Mouse (Mus musculus) stomach, embryonic 16.5 days (tissue): ENCODE results near the gene Kat6b. TPM values are rescaled to one million over a fixed set of nuclear protein-coding genes. Genes with fewer than 3 reads are reported as not detected.
A peak's percentile ranks its signal among the peaks of the same experiment; 100 is the strongest.
"Not testable (repeated sequence)": the region's sequence is repeated elsewhere in the genome, so short reads cannot be mapped to it uniquely, and the experiment has no call there.

ENCODE experiments used
- ATAC-seq: fragments of 200-750 bp; cut with Nextera tagmentation; 2 replicates; pipeline ENCODE4 v1.8.0; 2017; ENCODE audit warnings: moderate number of reproducible peaks, moderate TSS enrichment; ENCODE audit not compliant: insufficient read depth, low FRiP score
- H3K27ac ChIP-seq: fragments of 300-500 bp; sonication (generic); 2 replicates; pipeline ENCODE4 v1.5.1; 2014; ENCODE audit warnings: low read length
- H3K27me3 ChIP-seq: fragments of 300-500 bp; sonication (generic); 2 replicates; pipeline ENCODE4 v1.6.1; 2014; ENCODE audit warnings: low read length, control low read depth, mixed read lengths; ENCODE audit not compliant: control insufficient read depth, insufficient read depth
- H3K36me3 ChIP-seq: fragments of 300-500 bp; sonication (generic); 2 replicates; pipeline ENCODE4 v1.6.1; 2014; ENCODE audit warnings: low read length; ENCODE audit not compliant: control insufficient read depth, insufficient read depth
- H3K4me1 ChIP-seq: fragments of 300-500 bp; sonication (generic); 2 replicates; pipeline ENCODE4 v1.6.1; 2014; ENCODE audit warnings: low read length, control low read depth, mixed read lengths; ENCODE audit not compliant: control insufficient read depth, insufficient read depth
- H3K4me2 ChIP-seq: fragments of 300-500 bp; sonication (generic); 2 replicates; pipeline ENCODE4 v1.6.1; 2014; ENCODE audit warnings: low read depth, low read length, mixed read lengths
- H3K4me3 ChIP-seq: fragments of 300-500 bp; sonication (generic); replicated peaks from 2 replicates; pipeline ENCODE4 v1.5.1; 2014; ENCODE audit warnings: mild to moderate bottlenecking, low read length
- H3K9ac ChIP-seq: fragments of 300-500 bp; sonication (generic); 2 replicates; pipeline ENCODE4 v1.6.1; 2014; ENCODE audit warnings: low read length
- H3K9me3 ChIP-seq: fragments of 300-500 bp; sonication (generic); replicated peaks from 2 replicates; pipeline ENCODE4 v1.6.1; 2016; ENCODE audit warnings: low read length, control low read depth; ENCODE audit not compliant: control insufficient read depth
- WGBS: fragments of 180-500 bp; shearing (Covaris S2); extraction: QIAGEN DNeasy Blood & Tissue Kit; methylation state at CpG from one replicate; pipeline ENCODE4 v1.1.7; 2014; 5-methylcytosine and 5-hydroxymethylcytosine counted together
- polyA plus RNA-seq: library from polyadenylated mRNA; unstranded; fragments of >200 nt; fragmentation: Nextera tagmentation; extraction: Ambion mirVana; gene quantifications from 2 replicates; pipeline ENCODE4 v1.2.1, GENCODE M21; 2015

Kat6b gene
- polyA plus RNA-seq, 1 experiment from 2014 or later: 12.5 TPM

- Histone ChIP-seq H3K4me2 (no peak overlapping the region), H3K9me3 (no peaks in the 10 kb centered on the region), H3K4me1 (no peaks in the 10 kb centered on the region; the same call in 1 of the 2 replicates), H3K9ac (no peak overlapping the region), H3K36me3 (peaks cover 17% of the 10 kb centered on the region), H3K4me3 (no peak overlapping the region), H3K27ac (no peak overlapping the region), H3K27me3 (no peaks in the 10 kb centered on the region)
- peak; percentile 22; the same call in 1 of the 2 replicates for ATAC-seq
- WGBS: 81% methylated on average over 11 of the region's 11 CpGs
Observed at GRCm38 (mm10) chr14:21669218-21669617, 188.0 kb downstream of the Kat6b start.

DNA sequence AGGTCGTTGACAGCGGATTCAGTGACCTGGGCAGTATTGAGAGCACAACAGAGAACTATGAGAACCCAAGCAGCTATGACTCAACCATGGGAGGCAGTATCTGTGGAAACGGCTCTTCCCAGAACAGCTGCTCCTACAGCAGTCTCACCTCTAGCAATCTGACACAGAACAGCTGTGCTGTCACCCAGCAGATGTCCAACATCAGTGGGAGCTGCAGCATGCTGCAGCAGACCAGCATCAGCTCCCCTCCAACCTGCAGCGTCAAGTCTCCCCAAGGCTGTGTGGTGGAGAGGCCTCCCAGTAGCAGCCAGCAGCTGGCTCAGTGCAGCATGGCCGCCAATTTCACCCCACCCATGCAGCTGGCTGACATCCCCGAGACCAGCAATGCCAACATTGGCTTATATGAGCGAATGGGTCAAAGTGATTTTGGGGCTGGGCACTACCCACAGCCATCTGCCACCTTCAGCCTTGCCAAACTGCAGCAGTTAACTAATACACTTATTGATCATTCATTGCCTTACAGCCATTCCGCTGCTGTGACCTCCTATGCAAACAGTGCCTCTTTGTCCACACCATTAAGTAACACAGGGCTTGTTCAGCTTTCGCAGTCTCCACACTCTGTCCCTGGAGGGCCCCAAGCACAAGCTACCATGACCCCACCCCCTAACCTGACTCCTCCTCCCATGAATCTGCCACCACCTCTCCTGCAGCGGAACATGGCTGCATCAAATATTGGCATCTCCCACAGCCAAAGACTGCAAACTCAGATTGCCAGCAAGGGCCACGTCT lies 188.6 kb downstream of the Kat6b start:
- Histone ChIP-seq H3K4me1 (no peaks in the 10 kb centered on the region; the same call in 1 of the 2 replicates), H3K36me3 (peaks cover 12% of the 10 kb centered on the region), H3K27ac (no peak overlapping the region), H3K9ac (no peak overlapping the region), H3K27me3 (no peaks in the 10 kb centered on the region), H3K4me3 (no peak overlapping the region), H3K4me2 (no peak overlapping the region), H3K9me3 (no peaks in the 10 kb centered on the region)
- WGBS: 56% methylated on average over 11 of the region's 11 CpGs
- peak; percentile 84 for ATAC-seq

DNA sequence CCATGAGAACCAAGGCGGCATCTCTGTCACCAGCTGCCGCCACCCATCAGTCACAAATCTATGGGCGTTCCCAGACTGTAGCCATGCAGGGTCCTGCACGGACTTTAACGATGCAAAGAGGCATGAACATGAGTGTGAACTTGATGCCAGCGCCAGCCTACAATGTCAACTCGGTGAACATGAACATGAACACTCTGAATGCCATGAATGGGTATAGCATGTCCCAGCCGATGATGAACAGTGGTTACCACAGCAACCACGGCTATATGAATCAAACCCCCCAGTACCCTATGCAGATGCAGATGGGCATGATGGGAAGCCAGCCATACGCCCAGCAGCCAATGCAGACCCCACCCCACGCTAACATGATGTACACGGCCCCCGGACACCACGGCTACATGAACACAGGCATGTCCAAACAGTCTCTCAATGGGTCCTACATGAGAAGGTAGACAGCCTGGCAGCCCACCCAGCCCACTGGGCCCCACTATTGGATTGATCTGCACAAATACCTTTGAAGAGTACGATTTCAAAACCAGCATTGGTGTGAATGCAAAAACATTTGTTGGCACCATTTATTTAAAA lies 189.3 kb downstream of the Kat6b start:
- not testable (repeated sequence) for H3K4me2 ChIP-seq, ATAC-seq, H3K27ac ChIP-seq, H3K27me3 ChIP-seq, H3K36me3 ChIP-seq, H3K4me3 ChIP-seq, H3K9me3 ChIP-seq, H3K9ac ChIP-seq, H3K4me1 ChIP-seq
- WGBS: 94% methylated on average over 15 of the region's 15 CpGs

DNA sequence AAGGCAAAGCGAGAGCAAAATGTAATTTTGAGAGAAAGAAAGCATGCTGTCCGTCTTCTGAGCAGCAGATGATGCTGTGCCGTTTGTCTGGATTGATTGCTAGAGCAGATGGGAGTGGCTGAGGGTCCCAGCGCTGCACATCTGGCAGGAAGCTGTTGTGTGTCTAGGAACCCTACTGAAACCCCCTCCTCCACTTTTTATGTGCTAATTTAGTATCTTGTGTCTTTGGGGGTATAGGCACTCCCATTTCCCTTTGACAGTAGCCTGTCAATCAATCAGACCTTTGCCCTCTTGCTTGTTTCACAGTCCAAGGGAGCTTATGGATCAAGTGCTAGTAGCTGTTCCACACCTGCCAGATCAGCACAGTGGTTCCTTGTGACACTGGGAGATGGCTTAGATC lies 191.9 kb downstream of the Kat6b start:
- H3K4me3 ChIP-seq: no peak overlapping the region
- H3K36me3 ChIP-seq: peaks cover 5% of the 10 kb centered on the region; the same call in 1 of the 2 replicates
- WGBS: 69% methylated on average over 4 of the region's 4 CpGs
- H3K9ac ChIP-seq: no peak overlapping the region
- H3K9me3 ChIP-seq: no peaks in the 10 kb centered on the region
- no peak overlapping the region for H3K27ac ChIP-seq
- H3K27me3 ChIP-seq: no peaks in the 10 kb centered on the region
- ATAC-seq: no peak
- H3K4me2 ChIP-seq: no peak overlapping the region
- H3K4me1 ChIP-seq: no peaks in the 10 kb centered on the region; the same call in 1 of the 2 replicates

GRCm38 (mm10) chr14:21674471-21674870 lies 193.2 kb downstream of the Kat6b start:
- Histone ChIP-seq H3K4me3 (no peak overlapping the region), H3K36me3 (no peaks in the 10 kb centered on the region), H3K9ac (no peak overlapping the region), H3K4me1 (peaks cover 1% of the 10 kb centered on the region; the same call in 1 of the 2 replicates), H3K9me3 (no peaks in the 10 kb centered on the region), H3K27ac (no peak overlapping the region), H3K4me2 (no peak overlapping the region), H3K27me3 (no peaks in the 10 kb centered on the region)
- ATAC-seq: no peak
- 50% methylated on average over 5 of the region's 5 CpGs for WGBS

- Histone ChIP-seq H3K27me3 (no peaks in the 10 kb centered on the region), H3K4me2 (no peak overlapping the region), H3K4me1 (peaks cover 9% of the 10 kb centered on the region), H3K36me3 (no peaks in the 10 kb centered on the region), H3K4me3 (no peak overlapping the region), H3K9ac (no peak overlapping the region), H3K27ac (no peak overlapping the region), H3K9me3 (no peaks in the 10 kb centered on the region)
- ATAC-seq: no peak
- 82% methylated on average over 2 of the region's 2 CpGs for WGBS
Observed at GRCm38 (mm10) chr14:21676223-21676622, 195.0 kb downstream of the Kat6b start.

GRCm38 (mm10) chr14:21678509-21679285 lies 197.5 kb downstream of the Kat6b start:
- Histone ChIP-seq H3K27ac (no peak overlapping the region), H3K4me3 (no peak overlapping the region), H3K4me2 (no peak overlapping the region), H3K27me3 (no peaks in the 10 kb centered on the region), H3K36me3 (no peaks in the 10 kb centered on the region), H3K4me1 (peaks cover 17% of the 10 kb centered on the region), H3K9me3 (no peaks in the 10 kb centered on the region), H3K9ac (no peak overlapping the region)
- WGBS: 45% methylated on average over 7 of the region's 7 CpGs
- no peak for ATAC-seq

GRCm38 (mm10) chr14:21679631-21680201 lies 198.5 kb downstream of the Kat6b start:
- no peak overlapping the region for H3K27ac ChIP-seq
- H3K4me2 ChIP-seq: no peak overlapping the region
- 36% methylated on average over 8 of the region's 8 CpGs for WGBS
- no peaks in the 10 kb centered on the region for H3K36me3 ChIP-seq
- H3K4me3 ChIP-seq: no peak overlapping the region
- no peak overlapping the region for H3K9ac ChIP-seq
- H3K9me3 ChIP-seq: no peaks in the 10 kb centered on the region
- ATAC-seq: peak; percentile 30; the same call in 1 of the 2 replicates
- H3K4me1 ChIP-seq: peaks cover 17% of the 10 kb centered on the region
- H3K27me3 ChIP-seq: no peaks in the 10 kb centered on the region
